Mouse (Mus musculus) limb, embryonic 15.5 days (tissue): Measurements from ENCODE around the gene March10. TPM values are rescaled to one million over a fixed set of nuclear protein-coding genes. Genes with fewer than 3 reads are reported as not detected.

Source experiments
- ATAC-seq: fragments of 200-750 bp; cut with Nextera tagmentation; 2 replicates; pipeline ENCODE4 v1.8.0; 2017; ENCODE audit warnings: low read depth, moderate TSS enrichment; ENCODE audit not compliant: insufficient number of reproducible peaks, low FRiP score, low TSS enrichment
- H3K27ac ChIP-seq: fragments of 300-500 bp; sonication (generic); 2 replicates; pipeline ENCODE4 v1.5.1; 2015; ENCODE audit warnings: moderate library complexity, mild to moderate bottlenecking, inconsistent platforms
- H3K27me3 ChIP-seq: fragments of 300-500 bp; sonication (generic); 2 replicates; pipeline ENCODE4 v1.6.1; 2015; ENCODE audit warnings: inconsistent platforms
- H3K36me3 ChIP-seq: fragments of 300-500 bp; sonication (generic); 2 replicates; pipeline ENCODE4 v1.6.1; 2015; ENCODE audit warnings: inconsistent platforms
- H3K4me1 ChIP-seq: fragments of 300-500 bp; sonication (generic); 2 replicates; pipeline ENCODE4 v1.6.1; 2015; ENCODE audit warnings: inconsistent platforms
- H3K4me2 ChIP-seq: fragments of 300-500 bp; sonication (generic); 2 replicates; pipeline ENCODE4 v1.6.1; 2015; ENCODE audit warnings: mild to moderate bottlenecking, inconsistent platforms
- H3K4me3 ChIP-seq: fragments of 300-500 bp; sonication (generic); 2 replicates; pipeline ENCODE4 v1.5.1; 2015; ENCODE audit warnings: mild to moderate bottlenecking, inconsistent platforms
- H3K9ac ChIP-seq: fragments of 300-500 bp; sonication (generic); 2 replicates; pipeline ENCODE4 v1.6.1; 2015; ENCODE audit warnings: inconsistent platforms
- H3K9me3 ChIP-seq: fragments of 300-500 bp; sonication (generic); 2 replicates; pipeline ENCODE4 v1.6.1; 2016; ENCODE audit warnings: inconsistent platforms
- WGBS: fragments of 180-500 bp; shearing (Covaris S2); methylation state at CpG from one replicate; pipeline ENCODE4 v1.1.7; 2015; 5-methylcytosine and 5-hydroxymethylcytosine counted together
- polyA plus RNA-seq: library from polyadenylated mRNA; unstranded; fragments of >200 nt; fragmentation: Nextera tagmentation; extraction: Ambion mirVana; gene quantifications from 2 replicates; pipeline ENCODE4 v1.2.1, GENCODE M21; 2015

Gene March10
- polyA plus RNA-seq, 1 experiment from 2014 or later: not detected

DNA sequence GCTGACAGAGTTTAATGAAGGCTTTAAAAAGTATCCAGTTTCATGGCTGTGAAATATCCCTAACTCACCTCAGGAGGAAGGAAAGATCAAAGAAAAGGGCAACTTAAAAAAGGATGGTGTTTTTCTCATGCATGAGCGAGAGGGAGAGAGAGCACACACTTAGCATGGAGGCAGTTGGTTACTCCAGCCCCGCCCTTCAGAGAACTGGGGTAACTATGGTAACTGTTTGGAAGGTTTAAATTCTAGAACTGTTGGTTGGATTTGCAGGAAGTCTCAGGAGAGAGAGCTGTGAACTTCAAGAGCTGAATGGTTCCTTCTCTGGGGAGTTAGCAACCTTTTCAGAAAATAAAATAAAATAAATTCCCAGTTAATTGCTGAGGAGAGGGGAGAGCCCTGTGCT, 67.9 kb downstream of the March10 start:
- Histone ChIP-seq H3K4me3 (no peak overlapping the region), H3K27ac (no peak overlapping the region), H3K4me1 (peaks cover 6% of the 10 kb centered on the region; the same call in 1 of the 2 replicates), H3K36me3 (no peaks in the 10 kb centered on the region), H3K9me3 (no peaks in the 10 kb centered on the region), H3K9ac (no peak overlapping the region), H3K27me3 (0 out of 2 replicates have a peak, but pooled peaks cover 3% of the 10 kb centered on the region), H3K4me2 (no peak overlapping the region)
- WGBS: 22% methylated on average over 2 of the region's 2 CpGs
- no peak for ATAC-seq

DNA sequence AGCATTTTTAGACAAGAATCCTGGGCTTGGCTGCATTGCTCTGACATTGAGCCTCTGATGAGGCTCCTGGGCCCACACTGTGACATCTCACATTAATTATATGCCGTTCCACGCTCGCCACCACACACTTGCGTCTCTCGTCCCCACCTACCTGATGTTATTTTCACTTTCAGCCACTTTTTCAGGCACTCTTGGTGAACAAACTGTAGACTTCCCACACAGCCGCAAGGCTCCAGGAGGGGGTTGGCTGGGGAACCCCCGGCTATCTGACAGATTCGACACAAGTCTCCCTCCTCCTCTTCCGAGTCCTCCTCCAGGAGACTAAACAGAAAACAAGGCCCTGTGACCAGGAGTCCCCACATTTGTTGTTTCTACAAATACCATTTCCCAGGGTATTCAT, 71.3 kb downstream of the March10 start:
- 91% methylated on average over 9 of the region's 9 CpGs for WGBS
- H3K9me3 ChIP-seq: no peaks in the 10 kb centered on the region
- H3K27ac ChIP-seq: no peak overlapping the region
- H3K36me3 ChIP-seq: no peaks in the 10 kb centered on the region
- no peak for ATAC-seq
- peaks cover 6% of the 10 kb centered on the region; the same call in 1 of the 2 replicates for H3K4me1 ChIP-seq
- no peak overlapping the region for H3K4me3 ChIP-seq
- H3K4me2 ChIP-seq: no peak overlapping the region
- no peak overlapping the region for H3K9ac ChIP-seq
- 0 out of 2 replicates have a peak, but pooled peaks cover 1% of the 10 kb centered on the region for H3K27me3 ChIP-seq

DNA sequence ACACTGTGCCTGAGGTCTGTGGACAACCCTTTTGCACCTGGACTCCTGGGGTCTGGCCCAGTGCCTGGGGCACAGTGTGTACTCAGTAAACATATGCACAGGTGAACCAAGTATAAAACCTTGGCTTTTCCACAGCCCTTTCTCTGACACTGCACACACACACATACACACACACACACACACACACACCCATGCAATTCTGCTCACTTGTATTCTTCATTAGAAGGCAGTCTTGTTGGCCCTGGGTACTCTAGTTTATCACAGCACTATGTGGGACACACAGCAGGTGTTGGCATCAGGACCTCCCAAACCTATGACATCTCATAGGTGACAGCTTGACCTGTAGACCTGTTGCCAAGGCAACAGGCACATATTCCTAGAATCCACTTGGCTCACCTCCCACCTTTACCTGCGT, 80.7 kb downstream of the March10 start:
- ATAC-seq: no peak
- Histone ChIP-seq H3K4me1 (0 out of 2 replicates have a peak, but pooled peaks cover 5% of the 10 kb centered on the region), H3K27me3 (no peaks in the 10 kb centered on the region), H3K27ac (no peak overlapping the region), H3K4me2 (no peak overlapping the region), H3K9me3 (no peaks in the 10 kb centered on the region), H3K9ac (no peak overlapping the region), H3K4me3 (no peak overlapping the region), H3K36me3 (no peaks in the 10 kb centered on the region)
- WGBS: 78% methylated on average over 1 of the region's 1 CpGs

DNA sequence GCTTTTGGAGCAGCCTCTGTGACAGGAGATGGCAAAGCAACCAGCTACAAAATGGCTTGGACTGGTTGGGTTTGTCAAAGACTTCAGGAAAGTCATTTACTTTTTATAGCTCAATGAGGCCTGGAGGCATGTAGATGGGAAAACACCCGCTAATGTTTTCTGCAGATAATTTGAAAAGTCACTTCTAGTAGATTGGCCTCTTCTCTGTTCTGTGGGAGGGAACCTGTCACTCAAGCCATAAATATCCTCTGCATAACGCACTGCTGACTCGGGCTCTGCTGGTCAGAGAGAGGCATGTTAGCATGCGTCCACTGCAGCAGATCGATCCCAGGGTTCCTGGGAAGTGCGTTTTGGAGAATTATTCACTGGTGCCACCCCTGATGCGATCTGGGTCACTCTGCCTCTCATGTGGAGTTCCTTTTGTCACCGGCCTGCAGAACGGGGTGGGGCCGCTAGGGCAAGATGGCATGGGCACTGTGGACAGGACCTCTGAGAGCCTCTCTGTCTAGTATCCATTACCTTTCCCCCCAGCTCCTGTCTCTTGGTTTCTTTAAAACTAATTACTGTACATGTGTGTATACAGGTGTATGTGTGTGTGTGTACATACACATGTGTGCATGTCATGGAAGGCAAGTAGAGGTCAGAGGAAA, 81.9 kb downstream of the March10 start:
- Histone ChIP-seq H3K9me3 (no peaks in the 10 kb centered on the region), H3K4me2 (no peak overlapping the region), H3K36me3 (no peaks in the 10 kb centered on the region), H3K27me3 (no peaks in the 10 kb centered on the region), H3K4me1 (0 out of 2 replicates have a peak, but pooled peaks cover 5% of the 10 kb centered on the region), H3K27ac (no peak overlapping the region), H3K4me3 (no peak overlapping the region), H3K9ac (no peak overlapping the region)
- 62% methylated on average over 10 of the region's 10 CpGs for WGBS
- ATAC-seq: no peak

DNA sequence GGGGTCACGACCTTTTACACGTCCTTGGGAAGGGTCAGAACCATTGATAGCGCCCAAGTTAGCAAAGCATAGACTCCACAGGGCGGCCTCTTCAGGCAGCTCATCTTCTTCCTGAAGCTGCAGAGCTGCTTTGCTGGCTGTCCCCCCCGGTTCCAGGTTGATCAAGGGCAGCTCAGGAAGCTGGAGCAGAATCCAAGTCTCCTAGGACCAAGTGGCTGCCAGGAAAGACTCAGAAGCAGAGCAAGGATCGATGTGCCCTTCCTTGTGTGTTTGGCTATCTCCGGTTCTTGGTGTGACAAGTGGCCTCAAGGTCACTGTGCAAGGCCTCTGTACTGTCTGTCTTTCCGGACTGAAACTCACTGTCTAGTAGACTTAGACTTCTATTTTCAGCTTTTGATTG, 82.7 kb downstream of the March10 start:
- ATAC-seq: no peak
- H3K36me3 ChIP-seq: no peaks in the 10 kb centered on the region
- no peaks in the 10 kb centered on the region for H3K27me3 ChIP-seq
- no peak overlapping the region for H3K9ac ChIP-seq
- H3K27ac ChIP-seq: no peak overlapping the region
- WGBS: 76% methylated on average over 8 of the region's 8 CpGs
- no peak overlapping the region for H3K4me2 ChIP-seq
- H3K4me1 ChIP-seq: 0 out of 2 replicates have a peak, but pooled peaks cover 5% of the 10 kb centered on the region
- no peak overlapping the region for H3K4me3 ChIP-seq
- no peaks in the 10 kb centered on the region for H3K9me3 ChIP-seq

DNA sequence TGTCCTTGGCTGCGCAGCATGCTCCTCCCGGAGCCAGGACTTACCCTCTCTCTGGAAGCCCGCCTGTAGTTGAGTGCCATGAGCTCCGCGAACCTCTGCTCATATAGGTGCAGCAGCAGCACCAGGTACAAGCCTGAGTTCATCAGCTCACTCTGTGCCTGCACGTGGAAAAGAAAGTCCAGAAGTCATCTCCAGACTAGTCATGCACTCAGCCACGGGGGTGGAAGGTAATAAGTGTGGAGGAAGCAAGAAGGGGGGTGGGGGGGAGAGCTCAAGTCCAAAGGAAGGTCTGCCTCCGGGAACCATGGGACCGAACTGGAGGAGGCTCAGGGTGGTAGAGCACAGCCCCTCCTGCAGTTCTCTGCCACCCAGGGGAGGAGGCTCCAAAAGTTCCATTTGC, 84.7 kb downstream of the March10 start:
- ATAC-seq: no peak
- no peaks in the 10 kb centered on the region for H3K27me3 ChIP-seq
- 0 out of 2 replicates have a peak, but pooled peaks cover 5% of the 10 kb centered on the region for H3K4me1 ChIP-seq
- H3K9me3 ChIP-seq: no peaks in the 10 kb centered on the region
- no peak overlapping the region for H3K9ac ChIP-seq
- H3K4me3 ChIP-seq: no peak overlapping the region
- H3K36me3 ChIP-seq: no peaks in the 10 kb centered on the region
- H3K27ac ChIP-seq: no peak overlapping the region
- 74% methylated on average over 9 of the region's 9 CpGs for WGBS
- no peak overlapping the region for H3K4me2 ChIP-seq

DNA sequence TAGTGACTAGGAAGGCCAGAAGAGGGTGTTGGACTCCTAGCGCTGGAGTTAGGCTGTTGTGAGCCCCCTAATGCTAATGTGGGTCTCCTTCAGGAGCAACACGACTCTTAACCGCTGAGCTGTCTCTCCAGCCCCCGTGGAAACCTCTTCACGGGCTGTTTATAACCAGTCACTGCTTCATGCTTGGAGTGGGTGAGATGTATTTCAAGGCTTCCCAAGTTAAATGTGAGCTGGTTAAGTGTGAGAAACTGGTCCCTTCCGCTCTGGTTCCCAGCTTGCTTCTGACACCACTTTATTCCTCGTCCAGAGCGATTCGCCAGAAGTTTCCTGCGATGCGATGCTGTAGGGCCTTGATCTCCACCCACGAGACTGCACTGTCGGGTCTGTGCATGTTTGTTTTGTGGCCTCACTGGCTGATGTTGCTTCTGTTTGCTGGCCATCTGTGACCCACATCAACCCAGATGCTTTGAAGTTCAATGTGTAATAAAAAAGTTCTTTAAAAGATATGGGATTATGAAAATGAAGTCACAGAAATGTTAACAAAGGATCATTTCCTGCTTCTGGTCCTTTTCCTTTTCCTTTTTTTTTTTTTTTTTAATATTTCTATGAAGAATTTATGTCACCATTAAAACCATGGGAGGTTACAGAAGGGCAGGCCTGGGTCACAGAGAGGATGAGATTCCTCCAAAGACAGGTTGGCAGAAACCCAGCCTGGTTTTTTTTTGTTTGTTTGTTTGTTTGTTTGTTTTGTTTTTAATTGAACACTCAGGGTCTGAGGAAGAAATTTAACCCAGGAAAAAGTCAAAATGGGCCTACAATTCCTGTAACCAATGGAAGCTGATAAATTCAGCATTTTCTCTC, 86.8 kb downstream of the March10 start:
- no peak for ATAC-seq
- Histone ChIP-seq H3K4me3 (no peak overlapping the region), H3K4me1 (0 out of 2 replicates have a peak, but pooled peaks cover 3% of the 10 kb centered on the region), H3K9me3 (no peaks in the 10 kb centered on the region), H3K9ac (no peak overlapping the region), H3K36me3 (no peaks in the 10 kb centered on the region), H3K27ac (no peak overlapping the region), H3K27me3 (no peaks in the 10 kb centered on the region), H3K4me2 (no peak overlapping the region)
- WGBS: 82% methylated on average over 13 of the region's 13 CpGs

DNA sequence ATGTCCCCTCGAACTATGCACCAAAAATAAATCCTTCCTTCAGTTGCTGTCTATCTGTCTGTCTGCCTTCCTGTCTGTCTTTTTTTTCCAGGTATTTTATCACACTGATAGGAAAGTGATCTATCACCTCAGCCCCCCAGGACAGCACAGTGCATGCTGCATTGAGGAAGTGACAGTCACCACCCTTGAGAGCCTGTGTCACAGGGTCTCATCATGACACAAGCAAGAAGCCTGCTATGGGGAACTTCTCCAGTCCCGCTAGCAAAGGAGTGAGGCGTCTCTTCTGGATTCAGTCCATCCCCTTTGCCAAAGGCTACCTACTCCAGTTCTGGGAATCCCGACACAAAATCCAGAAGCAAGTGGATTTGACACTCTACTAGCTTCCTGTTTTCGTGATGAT, 87.7 kb downstream of the March10 start:
- H3K9me3 ChIP-seq: no peaks in the 10 kb centered on the region
- H3K9ac ChIP-seq: no peak overlapping the region
- 84% methylated on average over 5 of the region's 5 CpGs for WGBS
- H3K36me3 ChIP-seq: no peaks in the 10 kb centered on the region
- H3K27ac ChIP-seq: no peak overlapping the region
- H3K4me1 ChIP-seq: peaks cover 7% of the 10 kb centered on the region
- no peaks in the 10 kb centered on the region for H3K27me3 ChIP-seq
- no peak for ATAC-seq
- H3K4me3 ChIP-seq: no peak overlapping the region
- no peak overlapping the region for H3K4me2 ChIP-seq

DNA sequence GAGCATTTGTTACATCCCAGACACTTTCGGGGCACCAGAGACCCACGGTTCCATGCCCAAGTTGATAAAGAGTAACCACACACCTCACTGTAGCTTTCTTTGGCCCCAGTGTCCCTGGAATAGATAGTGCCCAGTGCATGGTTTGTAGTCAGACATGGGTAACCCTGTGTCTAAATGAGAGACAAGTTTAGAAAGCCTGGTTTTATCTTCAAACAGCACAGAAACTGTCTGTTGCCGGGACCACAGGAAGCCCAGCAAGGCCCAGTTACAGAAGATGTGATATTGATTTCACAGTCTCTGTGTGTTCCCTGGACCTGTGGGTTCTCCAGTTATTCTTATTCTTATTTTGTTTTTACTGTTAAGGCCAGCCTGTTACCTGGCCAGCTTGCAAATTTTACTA, 89.4 kb downstream of the March10 start:
- H3K4me2 ChIP-seq: no peak overlapping the region
- H3K27me3 ChIP-seq: no peaks in the 10 kb centered on the region
- H3K27ac ChIP-seq: no peak overlapping the region
- no peaks in the 10 kb centered on the region for H3K9me3 ChIP-seq
- H3K9ac ChIP-seq: no peak overlapping the region
- H3K36me3 ChIP-seq: no peaks in the 10 kb centered on the region
- WGBS: 80% methylated on average over 3 of the region's 3 CpGs
- no peak for ATAC-seq
- H3K4me1 ChIP-seq: peaks cover 19% of the 10 kb centered on the region
- no peak overlapping the region for H3K4me3 ChIP-seq

DNA sequence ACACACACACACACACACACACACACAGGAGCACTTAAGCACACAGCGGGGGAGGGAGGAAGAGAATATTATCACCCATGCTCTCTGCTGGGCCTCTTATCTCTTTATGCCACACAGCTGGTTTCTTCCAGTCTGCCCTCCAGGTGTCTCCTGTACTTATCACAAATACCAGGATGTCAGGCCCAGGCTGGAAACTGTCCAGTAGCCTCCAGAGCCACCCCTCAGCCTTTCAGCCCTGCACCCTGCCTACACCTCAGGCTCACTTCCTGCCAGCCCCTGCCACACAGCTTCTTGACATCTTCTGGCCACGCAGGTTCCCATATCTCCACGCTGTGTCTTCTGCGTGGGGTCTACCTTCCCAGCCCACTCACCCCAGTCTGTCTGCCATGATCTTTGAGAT, 90.5 kb downstream of the March10 start:
- Histone ChIP-seq H3K36me3 (no peaks in the 10 kb centered on the region), H3K27ac (no peak overlapping the region)
- 79% methylated on average over 3 of the region's 4 CpGs for WGBS

DNA sequence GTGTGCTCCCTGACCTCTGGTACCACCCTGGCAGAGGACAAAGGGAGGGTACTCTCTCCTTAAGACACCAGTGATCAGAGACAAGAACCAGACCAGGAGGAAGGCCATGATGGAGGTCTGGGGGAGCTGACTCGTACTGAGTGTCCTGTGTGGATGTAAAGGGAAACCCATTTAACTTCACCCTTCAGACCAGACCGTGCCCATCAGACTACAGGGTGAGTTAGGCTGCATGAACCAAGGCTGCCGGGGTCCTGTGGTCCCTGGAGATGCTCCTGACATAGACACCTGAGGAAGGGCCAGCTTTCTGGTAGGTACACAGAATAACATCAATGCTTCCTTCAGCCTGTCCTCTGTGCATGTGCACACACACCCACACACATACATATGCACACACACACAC, 90.9 kb downstream of the March10 start:
- no peak for ATAC-seq
- Histone ChIP-seq H3K9me3 (no peaks in the 10 kb centered on the region), H3K4me1 (peaks cover 19% of the 10 kb centered on the region), H3K27me3 (no peaks in the 10 kb centered on the region), H3K4me2 (no peak overlapping the region), H3K27ac (no peak overlapping the region), H3K36me3 (no peaks in the 10 kb centered on the region), H3K9ac (no peak overlapping the region), H3K4me3 (no peak overlapping the region)
- WGBS: 82% methylated on average over 3 of the region's 3 CpGs

More for the DNA sequence above, 90.5 kb downstream of the March10 start:
- H3K27me3 ChIP-seq: no peaks in the 10 kb centered on the region
- no peak overlapping the region for H3K4me2 ChIP-seq
- peaks cover 19% of the 10 kb centered on the region for H3K4me1 ChIP-seq
- H3K4me3 ChIP-seq: no peak overlapping the region
- no peak for ATAC-seq
- no peaks in the 10 kb centered on the region for H3K9me3 ChIP-seq
- H3K9ac ChIP-seq: no peak overlapping the region

DNA sequence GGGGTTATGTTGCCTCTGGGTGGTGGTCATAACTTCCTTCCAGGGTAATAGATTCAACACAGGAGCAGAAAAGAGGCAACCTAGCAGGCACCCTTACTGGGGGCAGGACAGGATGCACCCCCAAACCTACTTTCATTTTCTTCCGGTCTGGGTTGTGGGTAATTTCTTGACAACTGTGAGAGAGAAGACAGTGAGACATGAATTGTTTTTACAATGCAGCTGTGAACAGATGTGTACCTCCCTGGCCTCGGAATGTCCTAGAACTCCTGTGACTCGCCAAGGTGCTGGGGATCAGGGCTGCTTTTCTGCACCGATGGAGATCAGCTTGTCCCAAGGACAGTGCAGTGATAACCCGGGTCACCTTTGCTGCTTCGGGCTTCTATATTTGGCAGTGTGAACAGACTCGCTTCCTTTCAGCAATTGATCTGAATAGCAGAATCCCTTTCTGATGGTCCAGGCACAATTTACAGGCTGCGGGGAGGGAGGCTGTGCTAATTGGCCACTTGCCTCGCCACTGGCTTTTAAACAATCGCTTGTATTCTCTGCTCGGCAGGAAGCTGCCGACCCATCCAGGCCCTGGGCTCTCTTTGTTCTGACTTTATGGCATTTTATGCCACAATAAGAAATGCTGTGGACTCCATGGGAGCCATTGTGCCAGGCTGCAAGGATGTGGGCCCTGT, 92.0 kb downstream of the March10 start:
- Histone ChIP-seq H3K27me3 (no peaks in the 10 kb centered on the region), H3K9ac (no peak overlapping the region), H3K9me3 (no peaks in the 10 kb centered on the region), H3K4me1 (peaks cover 19% of the 10 kb centered on the region), H3K4me2 (no peak overlapping the region), H3K4me3 (no peak overlapping the region), H3K36me3 (no peaks in the 10 kb centered on the region), H3K27ac (no peak overlapping the region)
- no peak for ATAC-seq
- 42% methylated on average over 12 of the region's 12 CpGs for WGBS
